Mouse (Mus musculus): Measurements from ENCODE around the gene Acacb.
A peak's percentile ranks its signal among the peaks of the same experiment; 100 is the strongest.

Acacb gene

DNA sequence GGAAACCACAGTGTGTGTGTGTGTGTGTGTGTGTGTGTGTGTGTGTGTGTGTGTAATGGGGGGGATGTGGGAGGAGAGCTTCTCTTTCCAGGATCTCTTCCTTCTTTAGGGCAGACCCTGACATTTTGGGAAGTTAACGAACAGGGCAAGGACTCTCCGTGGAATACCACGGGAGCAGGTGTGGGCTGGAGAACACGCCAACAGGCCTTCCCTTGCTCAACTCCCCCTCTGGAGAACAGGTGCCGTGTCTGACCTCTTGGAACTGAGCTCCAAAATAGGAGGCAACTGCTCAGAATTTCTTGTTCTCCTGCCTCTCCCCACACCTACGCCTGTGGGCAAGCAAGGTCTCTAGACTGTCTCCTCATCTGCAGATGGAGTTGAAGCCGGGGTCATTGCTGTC lies 123.2 kb downstream of the Acacb start:
- no peak for DNase-seq (ENCODE audit: low spot score)

DNA sequence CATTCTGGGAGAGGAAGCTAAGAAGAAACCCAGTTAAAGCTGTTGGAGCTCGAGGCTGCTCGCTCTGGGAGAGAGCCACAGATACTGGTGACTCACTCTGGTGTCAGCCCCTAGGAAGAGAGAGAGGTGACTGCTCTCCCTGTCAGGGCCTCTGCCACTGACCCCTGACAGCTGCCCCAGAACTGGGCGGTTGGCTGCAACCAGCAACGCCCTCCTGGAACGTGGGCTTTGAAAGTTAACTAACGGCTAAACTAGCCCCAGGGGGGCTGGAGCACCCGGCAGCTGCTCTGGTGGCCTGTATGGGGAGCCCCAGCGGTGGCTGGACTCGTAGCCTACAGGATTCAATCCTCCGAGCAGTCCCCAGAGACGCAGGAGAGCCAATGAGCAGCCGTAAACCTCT lies 123.6 kb downstream of the Acacb start:
- no peak for DNase-seq (ENCODE audit: low spot score)

DNA sequence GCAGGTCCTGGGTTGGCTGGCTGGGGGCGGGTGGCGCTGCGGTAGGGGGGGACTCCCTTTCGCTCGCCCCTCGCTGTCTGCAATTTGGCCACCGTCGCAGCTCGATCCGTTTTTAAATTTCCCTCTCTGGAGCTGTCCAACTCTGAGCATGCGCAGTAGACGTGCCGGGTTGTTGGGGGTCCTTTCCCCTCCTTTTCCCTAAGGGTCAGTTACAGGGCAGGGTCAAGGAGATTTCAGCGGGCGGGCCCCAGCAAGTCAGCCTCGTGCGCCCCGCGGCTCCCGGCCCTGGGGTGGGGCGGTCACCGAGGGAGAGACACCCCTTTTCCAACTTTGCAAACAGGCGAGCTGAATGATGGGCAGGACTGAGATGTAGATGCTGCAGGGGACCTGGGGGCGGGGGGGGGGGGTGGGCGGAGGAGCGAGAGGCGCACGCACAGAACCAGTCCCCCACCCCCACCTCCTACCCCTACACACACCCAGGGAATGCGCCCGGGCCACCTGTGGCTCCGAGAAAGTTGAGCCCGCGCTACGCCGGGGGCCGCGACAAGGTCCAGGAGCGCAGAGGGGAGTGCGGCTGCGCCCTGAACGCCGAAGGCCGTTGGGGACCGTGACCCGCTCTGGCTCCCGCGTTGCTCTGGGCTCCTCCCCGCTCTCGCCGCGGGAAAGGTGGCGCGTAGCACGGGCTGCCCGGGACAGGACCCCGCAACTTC lies 127.5 kb downstream of the Acacb start, which contains the start of gene Foxn4:
Foxn4 (minus strand) TSS at position 115 of the 710 bp plus-strand sequence.
- DNase-seq (ENCODE audit: low spot score), result no peak

- DNase-seq (ENCODE audit: low spot score), result no peak
These were observed 129.0 kb downstream of the Acacb start for GRCm38 (mm10) chr5:114275339-114275738.

DNA sequence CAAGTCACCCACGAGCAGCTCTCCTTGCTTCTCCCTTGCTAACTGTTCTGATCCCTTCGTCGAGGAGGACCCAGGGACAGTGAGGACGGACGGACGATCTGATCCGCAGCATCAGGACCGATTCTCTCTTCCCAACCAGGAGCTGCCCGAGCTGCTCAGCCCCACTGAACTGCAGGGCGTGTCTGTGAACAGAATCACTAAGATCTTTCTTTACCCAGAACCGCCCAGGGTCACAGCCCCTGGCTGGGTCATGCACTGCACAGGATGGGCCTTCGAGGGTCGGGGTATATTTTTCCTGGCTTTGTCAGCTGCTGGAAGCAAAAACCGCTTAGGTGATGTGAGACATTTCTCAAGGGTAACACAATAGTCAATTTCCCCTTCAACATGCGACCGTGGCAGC lies 129.7 kb downstream of the Acacb start:
- no peak for DNase-seq (ENCODE audit: low spot score)

DNA sequence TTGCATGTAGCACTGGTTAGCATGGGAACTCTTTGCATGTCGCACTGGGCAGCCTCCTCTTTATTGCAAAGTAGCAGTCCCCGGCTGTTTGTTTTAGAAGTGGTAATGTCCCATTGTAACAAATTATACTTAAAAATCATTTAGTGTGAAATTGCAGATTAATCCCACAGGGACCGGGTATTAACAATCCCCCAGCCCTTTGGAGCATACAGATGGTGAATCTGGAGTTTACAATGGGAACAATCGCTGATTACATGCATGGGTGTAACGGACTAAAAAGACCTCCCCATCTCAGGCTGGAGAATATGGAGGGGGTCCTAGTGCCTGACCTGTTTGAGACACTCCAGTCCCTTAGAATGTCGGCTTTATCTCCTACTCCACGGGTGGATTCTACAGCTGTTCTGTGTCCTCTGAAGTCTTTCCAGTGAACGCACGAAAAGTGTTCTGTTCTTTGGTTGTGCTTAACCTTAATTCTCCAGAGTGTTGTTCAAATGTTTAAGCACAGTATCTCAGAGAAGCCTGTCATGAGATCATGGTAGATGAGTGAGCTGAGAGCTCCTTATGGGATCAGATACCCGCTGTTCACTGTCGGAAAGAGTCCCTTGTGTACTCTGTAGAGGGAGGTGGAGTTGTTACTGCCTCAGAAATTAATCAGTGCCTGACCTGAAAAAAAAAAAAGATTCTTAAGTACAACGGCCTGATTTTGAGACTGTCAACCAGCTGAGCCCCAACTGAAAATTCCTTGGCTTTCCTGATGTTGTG lies 133.2 kb downstream of the Acacb start:
- DNase-seq (ENCODE audit: low spot score), result no peak

- DNase-seq (ENCODE audit: low spot score), result no peak
These were observed 136.0 kb downstream of the Acacb start for GRCm38 (mm10) chr5:114282346-114282745.

GRCm38 (mm10) chr5:114284604-114285397 lies 138.5 kb downstream of the Acacb start:
- no peak for DNase-seq (ENCODE audit: low spot score)

- DNase-seq (ENCODE audit: low spot score), result no peak
These were observed 139.0 kb downstream of the Acacb start for GRCm38 (mm10) chr5:114285398-114285700.

GRCm38 (mm10) chr5:114286102-114286501 lies 139.8 kb downstream of the Acacb start:
- peak; percentile 39 for DNase-seq (ENCODE audit: low spot score)

DNA sequence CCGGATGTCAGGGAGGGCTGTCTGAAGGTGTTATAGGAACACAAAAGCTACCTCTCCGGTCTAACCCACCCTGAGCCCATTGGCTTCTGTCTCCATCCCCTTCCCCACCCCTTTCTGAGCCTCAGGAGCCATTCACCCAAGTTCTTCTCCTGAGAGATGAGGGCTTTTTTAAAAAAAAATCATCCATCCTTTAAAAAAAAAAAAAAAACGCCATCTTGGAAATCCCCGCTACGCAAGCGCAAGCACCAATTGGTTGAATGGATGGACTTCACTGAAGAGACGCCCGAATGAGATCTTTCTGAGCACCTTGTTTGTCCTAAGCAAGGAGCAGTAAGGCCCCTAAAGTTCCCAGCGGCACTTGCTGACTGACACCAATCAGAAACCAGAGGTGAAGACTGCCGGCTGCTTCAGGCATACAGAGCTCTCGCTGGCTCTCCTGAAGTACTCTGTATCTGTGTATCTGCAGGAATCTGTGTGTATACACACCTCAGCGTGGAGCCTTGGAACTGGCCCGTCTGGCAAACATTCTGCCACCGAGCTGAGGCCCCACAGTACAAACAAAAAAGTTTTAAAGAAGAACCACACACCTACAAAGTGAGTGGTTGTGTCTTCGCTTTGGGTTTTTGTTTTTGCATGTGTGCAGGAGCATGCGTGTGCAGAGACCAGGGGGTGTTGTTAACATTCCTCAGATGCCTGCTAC lies 140.7 kb downstream of the Acacb start:
- no peak for DNase-seq (ENCODE audit: low spot score)

DNA sequence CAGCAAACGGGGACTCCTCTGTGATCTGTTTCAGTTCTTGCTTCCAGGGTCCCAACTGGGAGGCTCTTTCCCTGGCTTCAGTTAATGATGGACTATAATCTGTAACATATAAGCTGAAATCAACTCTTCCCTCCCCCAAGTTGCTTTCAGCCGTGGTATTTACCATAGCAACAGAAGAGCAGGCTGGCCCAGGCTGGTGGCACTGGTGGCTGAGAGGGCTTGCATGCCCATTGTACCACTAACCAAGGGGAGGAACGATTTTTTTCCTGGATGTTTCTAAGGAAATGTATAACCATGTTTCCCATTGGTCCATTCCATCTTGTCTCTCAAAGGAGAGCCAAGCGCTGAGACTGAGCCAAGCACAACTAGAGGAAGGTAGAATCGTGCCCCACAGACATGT lies 142.1 kb downstream of the Acacb start:
- DNase-seq (ENCODE audit: low spot score), result no peak

DNA sequence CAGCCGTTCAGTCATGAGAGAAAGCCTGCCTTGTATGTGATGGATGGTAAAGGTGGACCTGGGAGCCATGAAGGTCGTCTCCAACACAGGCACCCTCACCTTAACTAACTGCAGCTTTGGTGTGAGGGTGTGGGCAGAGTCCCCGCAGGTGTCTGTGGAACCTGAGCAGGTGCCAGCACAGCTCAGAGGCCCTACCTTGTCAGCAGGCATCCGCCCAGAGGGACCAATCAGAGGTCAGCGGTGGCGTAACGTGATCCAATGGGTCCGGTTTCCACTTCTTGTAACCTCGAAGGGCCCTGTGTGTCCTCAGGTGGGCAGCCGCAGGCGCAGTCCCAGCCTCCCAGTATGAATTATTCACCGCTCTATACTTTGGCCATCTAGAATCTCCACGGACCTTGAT lies 142.5 kb downstream of the Acacb start, which contains the start of gene Myo1h:
Myo1h (plus strand) TSS at position 293 of the 400 bp plus-strand sequence.
- no peak for DNase-seq (ENCODE audit: low spot score)

- no peak for DNase-seq (ENCODE audit: low spot score)
These were observed 143.7 kb downstream of the Acacb start for GRCm38 (mm10) chr5:114290004-114290403.

DNA sequence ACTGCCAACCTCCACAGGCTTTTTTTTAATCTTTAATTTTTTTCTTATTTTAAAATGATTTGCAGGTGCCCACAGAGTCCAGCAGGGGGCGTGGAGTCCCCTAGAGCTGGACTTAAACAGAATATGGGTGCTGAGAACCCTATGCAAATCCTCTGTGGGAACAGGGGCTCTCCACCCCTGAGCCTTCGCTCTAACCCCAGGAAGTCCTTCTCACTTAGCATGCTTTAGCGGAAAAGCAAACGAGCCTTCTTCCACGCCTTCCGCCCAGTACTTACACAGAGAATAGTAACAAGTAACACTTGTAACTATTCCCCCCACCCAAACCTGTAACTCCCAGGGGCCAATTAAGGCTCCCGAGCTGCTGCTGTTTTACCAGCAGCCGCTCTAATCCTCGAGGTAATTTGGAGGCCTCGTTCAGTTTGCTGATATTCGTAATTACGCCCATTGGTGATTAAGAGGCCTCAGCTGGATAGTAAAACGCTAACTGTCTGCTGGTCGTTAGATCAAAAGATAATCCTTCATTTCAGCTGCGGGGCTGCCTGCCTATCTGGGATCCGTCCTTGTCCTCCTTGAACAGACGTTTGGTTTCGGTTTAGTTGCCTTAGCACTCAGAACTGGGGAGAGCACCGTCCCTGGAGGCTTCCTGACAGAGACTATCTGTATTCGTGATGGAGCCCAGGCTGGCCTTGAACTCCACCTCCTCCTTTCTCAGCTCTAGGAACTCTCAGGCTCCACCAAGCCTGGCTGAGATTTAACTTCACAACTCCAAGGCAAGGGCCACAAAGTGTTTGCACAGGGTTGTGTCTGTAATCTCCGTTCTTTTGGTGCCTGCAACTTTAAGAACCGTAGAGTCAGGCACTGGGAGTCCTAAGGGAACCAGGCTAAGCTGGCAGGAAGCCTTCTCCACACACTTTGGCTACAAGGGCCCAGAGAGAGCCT lies 150.6 kb downstream of the Acacb start:
- DNase-seq (ENCODE audit: low spot score), result peak; percentile 59

GRCm38 (mm10) chr5:114298212-114298894 lies 152.0 kb downstream of the Acacb start:
- DNase-seq (ENCODE audit: low spot score), result no peak

DNA sequence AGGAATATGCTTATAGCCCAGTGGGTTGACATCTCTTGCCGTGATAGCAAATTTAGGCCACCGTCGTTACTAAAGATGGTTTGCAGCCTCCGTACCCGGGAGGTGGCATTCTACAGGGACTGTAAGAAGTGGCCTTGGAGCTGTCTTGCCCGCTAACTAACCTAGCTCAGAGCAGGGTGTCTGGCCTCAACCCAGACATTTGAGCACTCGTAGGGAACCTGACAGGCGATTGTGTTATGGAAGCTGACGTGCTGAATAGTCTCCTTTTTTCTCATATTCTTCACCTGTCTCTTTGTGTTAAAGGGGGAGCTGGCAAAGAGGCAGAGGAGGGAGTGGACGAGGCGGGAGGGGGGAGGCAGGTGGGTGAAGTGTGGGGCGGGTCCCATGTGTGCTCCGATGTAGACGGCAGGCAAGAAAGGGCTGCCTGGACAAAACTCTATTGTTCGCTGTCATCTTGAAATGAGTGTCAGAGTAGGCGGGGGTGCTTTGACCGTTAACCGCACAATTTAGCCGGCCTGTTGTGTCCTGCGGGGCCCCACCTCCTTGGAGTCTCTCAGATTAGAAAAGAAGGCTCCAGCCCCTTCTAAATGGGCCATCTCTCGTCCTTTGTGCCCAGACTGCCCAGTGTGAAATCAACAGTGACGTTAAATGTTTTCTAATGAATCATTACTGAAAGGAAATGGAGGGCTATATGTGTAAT lies 153.0 kb downstream of the Acacb start:
- no peak for DNase-seq (ENCODE audit: low spot score)

DNA sequence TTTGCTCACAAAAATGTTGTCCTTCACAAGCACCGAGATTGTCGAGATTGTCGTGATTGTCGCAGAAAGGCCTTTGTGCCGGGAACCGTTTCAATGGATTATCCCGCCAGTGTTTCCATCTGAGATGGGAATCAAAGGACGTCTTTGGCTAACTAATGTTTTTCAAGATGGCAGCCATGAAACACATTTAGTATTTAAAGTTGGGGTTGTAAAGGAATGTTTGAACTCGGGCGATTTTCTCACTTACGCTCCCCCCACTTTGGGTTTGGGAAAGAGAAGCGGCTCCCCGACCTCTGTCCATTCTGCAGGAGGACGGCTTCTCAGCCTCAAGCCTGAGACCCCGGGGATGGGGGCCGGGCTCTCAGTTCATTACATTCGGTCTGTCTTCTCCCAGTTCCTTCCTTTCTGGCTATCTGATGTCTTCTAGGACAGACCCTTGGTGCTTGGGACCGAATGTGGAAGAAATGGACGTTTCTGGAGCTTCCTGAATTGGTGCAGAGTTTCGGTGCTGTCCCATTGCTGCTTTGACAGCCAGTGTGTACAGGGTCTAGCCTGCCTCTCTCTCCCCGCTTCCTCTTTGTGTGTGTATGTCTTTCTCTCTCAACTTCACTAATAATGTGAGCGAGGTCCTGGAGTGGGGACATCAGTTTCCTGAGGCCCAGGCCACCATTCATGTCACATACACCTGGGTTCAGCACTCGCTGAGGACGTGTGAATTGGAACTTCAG lies 153.7 kb downstream of the Acacb start:
- no peak for DNase-seq (ENCODE audit: low spot score)
